ENCODE assay signal across 11 mouse cellular contexts in genomic region chr6:25278509-25278908, GRCm38 (mm10).
DNase-seq lines count a peak whose midpoint lies in the region; ATAC-seq and TF ChIP-seq lines count a peak whose summit lies in the region.
"Had no signal": no experiment of that assay in that cellular context is flagged by ENCODE, and none has a peak within 500 bp of the region (broad histone marks: within the 10 kb centered on the region; RNA-seq: fewer than 3 reads in every experiment).

No protein-coding gene starts in this region.

- no peaks in the 10 kb centered on the region for H3K36me3 ChIP-seq in embryonic facial prominence, embryonic 11.5 days (replicated peaks; ENCODE audit: control insufficient read depth, insufficient read depth, low read depth, low read length)
- no peaks in the 10 kb centered on the region for H3K36me3 ChIP-seq in embryonic facial prominence, embryonic 10.5 days (replicated peaks)
- no peaks in the 10 kb centered on the region for H3K36me3 ChIP-seq in lung, postnatal 0 days (ENCODE audit: insufficient read depth, low read length)
- H3K36me3 ChIP-seq in forebrain, postnatal 0 days (ENCODE audit: insufficient read depth), result no peaks in the 10 kb centered on the region
- H3K36me3 ChIP-seq in neural tube, embryonic 13.5 days, result no peaks in the 10 kb centered on the region
- no peaks in the 10 kb centered on the region for H3K36me3 ChIP-seq in heart, embryonic 10.5 days

- no peak overlapping the region for H3K4me2 ChIP-seq in embryonic facial prominence, embryonic 11.5 days (ENCODE audit: low read depth, low read length)
- H3K4me2 ChIP-seq in lung, postnatal 0 days (replicated peaks; ENCODE audit: low read depth, low read length), result no peak overlapping the region
- H3K4me2 ChIP-seq in forebrain, postnatal 0 days (ENCODE audit: low read depth), result no peak overlapping the region
- H3K4me2 ChIP-seq in neural tube, embryonic 13.5 days, result no peak overlapping the region

- no peaks in the 10 kb centered on the region for H3K4me1 ChIP-seq in embryonic facial prominence, embryonic 11.5 days (ENCODE audit: control insufficient read depth, insufficient read depth, low read length)
- 0 out of 2 replicates have a peak, but pooled peaks cover 3% of the 10 kb centered on the region for H3K4me1 ChIP-seq in embryonic facial prominence, embryonic 10.5 days
- no peaks in the 10 kb centered on the region for H3K4me1 ChIP-seq in lung, postnatal 0 days (ENCODE audit: insufficient read depth, low read depth, low read length)
- H3K4me1 ChIP-seq in forebrain, postnatal 0 days (ENCODE audit: insufficient read depth), result no peaks in the 10 kb centered on the region
- H3K4me1 ChIP-seq in neural tube, embryonic 13.5 days (replicated peaks), result peaks cover 10% of the 10 kb centered on the region
- no peaks in the 10 kb centered on the region for H3K4me1 ChIP-seq in heart, embryonic 10.5 days

- no peak for TF ChIP-seq EP300 in lung, postnatal 0 days (IDR thresholded peaks at IDR 0.05)

- H3K9ac ChIP-seq in embryonic facial prominence, embryonic 11.5 days (replicated peaks; ENCODE audit: low read length), result no peak overlapping the region
- H3K9ac ChIP-seq in lung, postnatal 0 days (replicated peaks; ENCODE audit: low read depth), result no peak overlapping the region
- H3K9ac ChIP-seq in forebrain, postnatal 0 days, result no peak overlapping the region
- no peak overlapping the region for H3K9ac ChIP-seq in neural tube, embryonic 13.5 days

- no peak overlapping the region for H3K27ac ChIP-seq in embryonic facial prominence, embryonic 11.5 days (replicated peaks; ENCODE audit: low read depth, low read length)
- H3K27ac ChIP-seq in embryonic facial prominence, embryonic 10.5 days (replicated peaks), result no peak overlapping the region
- no peak overlapping the region for H3K27ac ChIP-seq in lung, postnatal 0 days (ENCODE audit: low read length)
- no peak overlapping the region for H3K27ac ChIP-seq in forebrain, postnatal 0 days (ENCODE audit: low read depth, low read length)
- no peak overlapping the region for H3K27ac ChIP-seq in neural tube, embryonic 13.5 days (replicated peaks)
- H3K27ac ChIP-seq in heart, embryonic 10.5 days, result no peak overlapping the region

- ATAC-seq in embryonic facial prominence, embryonic 11.5 days (replicated peaks; ENCODE audit: insufficient number of reproducible peaks, low FRiP score, low TSS enrichment, low read depth), result peak; percentile 75; the same call in 1 of the 2 replicates
- ATAC-seq in lung, postnatal 0 days, result no peak
- peak; percentile 47; the same call in 1 of the 2 replicates for ATAC-seq in forebrain, postnatal 0 days
- peak; percentile 86 for ATAC-seq in neural tube, embryonic 13.5 days (ENCODE audit: low read depth)
- no peak for ATAC-seq in megakaryocyte-erythroid progenitor cell, adult 5-6 weeks (replicated peaks; ENCODE audit: low FRiP score, low TSS enrichment, poor library complexity, severe bottlenecking)

- H3K4me3 ChIP-seq in embryonic facial prominence, embryonic 11.5 days (ENCODE audit: low read depth, low read length), result no peak overlapping the region
- no peak overlapping the region for H3K4me3 ChIP-seq in embryonic facial prominence, embryonic 10.5 days
- H3K4me3 ChIP-seq in lung, postnatal 0 days (ENCODE audit: low read depth, low read length), result no peak overlapping the region
- H3K4me3 ChIP-seq in forebrain, postnatal 0 days (ENCODE audit: low read depth, low read length), result no peak overlapping the region
- no peak overlapping the region for H3K4me3 ChIP-seq in neural tube, embryonic 13.5 days
- H3K4me3 ChIP-seq in heart, embryonic 10.5 days, result no peak overlapping the region
- H3K4me3 ChIP-seq: erythroblast, embryonic 14.5 days had no signal

- no peaks in the 10 kb centered on the region for H3K27me3 ChIP-seq in embryonic facial prominence, embryonic 11.5 days (ENCODE audit: control insufficient read depth, insufficient read depth, low read length)
- H3K27me3 ChIP-seq in embryonic facial prominence, embryonic 10.5 days (replicated peaks; ENCODE audit: low read depth, poor library complexity, severe bottlenecking), result no peaks in the 10 kb centered on the region
- H3K27me3 ChIP-seq in lung, postnatal 0 days (replicated peaks; ENCODE audit: insufficient read depth, low read length), result no peaks in the 10 kb centered on the region
- no peaks in the 10 kb centered on the region for H3K27me3 ChIP-seq in forebrain, postnatal 0 days (ENCODE audit: insufficient read depth, low read length)
- no peaks in the 10 kb centered on the region for H3K27me3 ChIP-seq in neural tube, embryonic 13.5 days
- no peaks in the 10 kb centered on the region for H3K27me3 ChIP-seq in heart, embryonic 10.5 days (ENCODE audit: insufficient read depth, poor library complexity, severe bottlenecking)

- no peak for DNase-seq in embryonic facial prominence, embryonic 11.5 days (ENCODE audit: low spot score)
- no peak for DNase-seq in embryonic facial prominence, embryonic 10.5 days (ENCODE audit: low spot score)
- peak; percentile 6 for DNase-seq in lung, postnatal 10 days
- DNase-seq in lung, postnatal 0 days (ENCODE audit: low spot score), result no peak
- no peak for DNase-seq in forebrain, postnatal 0 days
- no peak for DNase-seq in heart, embryonic 10.5 days (ENCODE audit: low spot score)
- DNase-seq: layer of hippocampus, postnatal 36 days; lung, adult 18-20 months had no signal

- H3K9me3 ChIP-seq in embryonic facial prominence, embryonic 11.5 days (replicated peaks; ENCODE audit: control insufficient read depth, low read length), result no peaks in the 10 kb centered on the region
- no peaks in the 10 kb centered on the region for H3K9me3 ChIP-seq in embryonic facial prominence, embryonic 10.5 days
- H3K9me3 ChIP-seq in lung, postnatal 0 days (ENCODE audit: low read length), result no peaks in the 10 kb centered on the region
- H3K9me3 ChIP-seq in forebrain, postnatal 0 days (ENCODE audit: low read length), result no peaks in the 10 kb centered on the region
- H3K9me3 ChIP-seq in neural tube, embryonic 13.5 days, result no peaks in the 10 kb centered on the region
- no peaks in the 10 kb centered on the region for H3K9me3 ChIP-seq in heart, embryonic 10.5 days

- no peak for TF ChIP-seq CTCF in lung, postnatal 0 days (IDR thresholded peaks at IDR 0.05)
- TF ChIP-seq CTCF in forebrain, postnatal 0 days (IDR thresholded peaks at IDR 0.05; ENCODE audit: low read depth), result no peak

- WGBS in embryonic facial prominence, embryonic 11.5 days, result 60% methylated on average over 1 of the region's 1 CpGs
- WGBS in embryonic facial prominence, embryonic 10.5 days, result 72% methylated on average over 1 of the region's 1 CpGs
- 46% methylated on average over 1 of the region's 1 CpGs for WGBS in lung, postnatal 0 days
- WGBS in forebrain, postnatal 0 days, result 3% methylated on average over 1 of the region's 1 CpGs
- WGBS in neural tube, embryonic 13.5 days, result 21% methylated on average over 1 of the region's 1 CpGs
- WGBS in heart, embryonic 10.5 days, result 60% methylated on average over 1 of the region's 1 CpGs

Comparison
In these comparisons a context has a peak if more than half of its experiments do, and no peak if none do; other contexts are left out.
1. ATAC-seq: peak in embryonic facial prominence, embryonic 11.5 days (single experiment), forebrain, postnatal 0 days (single experiment) and neural tube, embryonic 13.5 days (single experiment); none in lung, postnatal 0 days (single experiment) and megakaryocyte-erythroid progenitor cell, adult 5-6 weeks (single experiment).